Mouse (Mus musculus) liver, embryonic 14.5 days (tissue): ENCODE measurements around the gene Sh3d21.

Experiments
- CTCF ChIP-seq: IDR thresholded peaks from 2 replicates; pipeline ENCODE4 v1.5.1; 2016; ENCODE audit warnings: antibody characterized with exemption, low read depth, control low read depth
- EP300 ChIP-seq: IDR thresholded peaks from 2 replicates; pipeline ENCODE4 v1.6.1; 2016; ENCODE audit warnings: antibody characterized with exemption, low read depth

- TF ChIP-seq CTCF = no peak
- TF ChIP-seq EP300 = no peak
Measured at GRCm38 (mm10) chr4:126190636-126191035, 27.3 kb upstream of the Sh3d21 start.
